Mouse (Mus musculus): ENCODE measurements around the gene Il12a. TPM values are rescaled to one million over a fixed set of nuclear protein-coding genes. Genes with fewer than 3 reads are reported as not detected.

Il12a gene
- polyA plus RNA-seq, 1 experiment: 3.4 TPM

DNA sequence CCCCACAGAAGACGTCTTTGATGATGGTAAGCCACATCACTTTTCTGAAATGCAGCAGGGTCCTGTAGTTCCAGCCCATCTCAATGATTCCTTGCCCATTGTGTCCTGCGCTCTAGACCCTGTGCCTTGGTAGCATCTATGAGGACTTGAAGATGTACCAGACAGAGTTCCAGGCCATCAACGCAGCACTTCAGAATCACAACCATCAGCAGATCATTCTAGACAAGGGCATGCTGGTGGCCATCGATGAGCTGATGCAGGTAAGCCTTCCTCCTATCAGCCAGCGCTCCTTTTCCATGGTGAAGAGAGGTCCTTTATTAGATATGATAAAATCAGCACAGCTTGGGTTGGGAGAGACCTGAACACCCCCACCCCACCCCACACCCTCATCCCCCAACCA lies 4.9 kb downstream of the Il12a start:
- Histone ChIP-seq H3K27me3 (ENCODE audit: control insufficient read depth, insufficient read depth, insufficient read length) (no peaks in the 10 kb centered on the region), H3K36me3 (ENCODE audit: control insufficient read depth, insufficient read depth) (no peaks in the 10 kb centered on the region), H3K4me2 (ENCODE audit: low read depth) (no peak overlapping the region), H3K79me2 (ENCODE audit: control insufficient read depth, insufficient read depth) (no peaks in the 10 kb centered on the region), H3ac (ENCODE audit: control insufficient read depth, insufficient read length) (no peak overlapping the region), H3K4me3 (no peak overlapping the region)
- no peak for TF ChIP-seq MYOG (IDR thresholded peaks at IDR 0.05; ENCODE audit: control insufficient read depth in 1 of 3, insufficient read depth in 1 of 3, insufficient read length in 2 of 3, low read depth in 2 of 3)
- no peak for TF ChIP-seq MAX (IDR thresholded peaks at IDR 0.05; ENCODE audit: low read depth)
- TF ChIP-seq TCF12 (IDR thresholded peaks at IDR 0.05; ENCODE audit: insufficient read depth, poor library complexity, severe bottlenecking): no peak
- no peak for TF ChIP-seq REST (IDR thresholded peaks at IDR 0.05; ENCODE audit: insufficient read depth, insufficient read length)
- no peak for TF ChIP-seq POLR2AphosphoS2 (IDR thresholded peaks at IDR 0.05; ENCODE audit: insufficient read length, low read depth)
- no peak for TF ChIP-seq E2F4 (IDR thresholded peaks at IDR 0.05; ENCODE audit: insufficient read depth)

DNA sequence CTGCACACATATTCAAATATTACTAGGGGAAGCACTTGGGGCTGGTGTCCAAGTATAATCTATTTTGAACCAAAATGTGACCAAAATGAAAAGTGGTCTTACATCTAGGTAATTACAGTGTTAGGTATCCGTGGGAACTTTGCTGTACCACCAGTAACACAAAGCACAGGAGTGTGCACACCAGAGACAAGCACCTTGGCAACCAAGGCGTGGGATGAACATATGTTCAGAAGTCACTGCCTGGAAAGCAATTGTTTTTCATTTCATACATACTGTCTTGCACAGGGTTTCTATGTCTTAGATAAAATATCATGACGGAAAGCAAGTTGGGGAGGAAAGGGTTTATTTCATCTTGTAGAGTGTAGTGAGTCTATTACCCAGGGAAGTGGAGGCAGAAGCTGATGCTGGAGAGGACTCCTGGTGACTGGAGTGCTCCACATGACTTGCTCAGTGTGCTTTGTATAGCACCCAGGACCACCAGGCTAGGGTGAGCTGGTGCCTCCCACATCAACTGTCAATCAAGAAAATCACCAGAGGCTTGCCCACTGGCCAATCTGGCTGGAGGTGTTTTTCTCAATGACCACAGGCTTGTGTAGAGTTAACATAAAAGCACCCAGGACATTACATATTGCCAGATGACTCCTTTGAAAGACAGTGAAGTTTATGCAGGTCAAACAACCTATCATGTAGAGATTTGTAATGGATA lies 6.2 kb downstream of the Il12a start:
- H3K4me2 ChIP-seq (ENCODE audit: low read depth): no peak overlapping the region
- no peaks in the 10 kb centered on the region for H3K79me2 ChIP-seq (ENCODE audit: control insufficient read depth, insufficient read depth)
- no peak overlapping the region for H3ac ChIP-seq (ENCODE audit: control insufficient read depth, insufficient read length)
- no peaks in the 10 kb centered on the region for H3K27me3 ChIP-seq (ENCODE audit: control insufficient read depth, insufficient read depth, insufficient read length)
- no peaks in the 10 kb centered on the region for H3K36me3 ChIP-seq (ENCODE audit: control insufficient read depth, insufficient read depth)
- TF ChIP-seq MYOG (IDR thresholded peaks at IDR 0.05; ENCODE audit: control insufficient read depth in 1 of 3, insufficient read depth in 1 of 3, insufficient read length in 2 of 3, low read depth in 2 of 3) (no peak), E2F4 (IDR thresholded peaks at IDR 0.05; ENCODE audit: insufficient read depth) (no peak), MYOD1 (IDR thresholded peaks at IDR 0.05; ENCODE audit: control insufficient read depth in 1 of 3, insufficient read length in 2 of 3, low read depth in 2 of 3) (no peak), USF1 (IDR thresholded peaks at IDR 0.05; ENCODE audit: low read depth) (no peak), CEBPB (IDR thresholded peaks at IDR 0.05; ENCODE audit: insufficient read depth, poor library complexity, severe bottlenecking) (no peak), REST (IDR thresholded peaks at IDR 0.05; ENCODE audit: insufficient read depth, insufficient read length) (no peak), POLR2A (IDR thresholded peaks at IDR 0.05; ENCODE audit: insufficient read length, low read depth) (no peak)
- no peak overlapping the region for H3K4me3 ChIP-seq

DNA sequence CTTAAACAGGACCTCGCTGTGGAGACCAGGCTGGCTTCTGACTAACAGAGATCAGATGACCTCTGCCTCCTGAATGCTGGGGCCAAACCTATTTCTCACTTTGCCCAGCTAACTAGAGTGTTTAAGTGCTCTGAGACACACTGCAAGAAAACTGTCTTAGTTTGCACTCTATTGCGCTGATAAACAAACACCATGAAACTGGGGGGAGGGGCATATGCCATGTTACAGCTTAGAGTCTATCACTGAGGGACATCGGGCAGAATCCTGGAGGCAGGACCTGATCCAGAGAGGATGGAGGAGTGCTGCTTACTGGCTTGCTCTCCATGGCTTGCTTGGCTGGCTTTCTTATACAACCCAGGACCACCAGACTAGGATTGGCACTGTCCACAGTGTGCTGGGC lies 8.2 kb downstream of the Il12a start:
- Histone ChIP-seq H3K36me3 (ENCODE audit: control insufficient read depth, insufficient read depth) (no peaks in the 10 kb centered on the region), H3ac (ENCODE audit: control insufficient read depth, insufficient read length) (no peak overlapping the region), H3K79me2 (ENCODE audit: control insufficient read depth, insufficient read depth) (no peaks in the 10 kb centered on the region), H3K4me3 (no peak overlapping the region), H3K4me2 (ENCODE audit: low read depth) (no peak overlapping the region), H3K27me3 (ENCODE audit: control insufficient read depth, insufficient read depth, insufficient read length) (no peaks in the 10 kb centered on the region)
- TF ChIP-seq TCF3 (IDR thresholded peaks at IDR 0.05; ENCODE audit: insufficient read length, low read depth) (no peak), SRF (IDR thresholded peaks at IDR 0.05; ENCODE audit: control insufficient read depth, insufficient read length, low read depth) (no peak), MAX (IDR thresholded peaks at IDR 0.05; ENCODE audit: low read depth) (no peak), REST (IDR thresholded peaks at IDR 0.05; ENCODE audit: insufficient read depth, insufficient read length) (no peak), POLR2A (IDR thresholded peaks at IDR 0.05; ENCODE audit: insufficient read length, low read depth) (no peak), POLR2AphosphoS2 (IDR thresholded peaks at IDR 0.05; ENCODE audit: insufficient read length, low read depth) (no peak), MYOD1 (IDR thresholded peaks at IDR 0.05; ENCODE audit: control insufficient read depth in 1 of 3, insufficient read length in 2 of 3, low read depth in 2 of 3) (no peak), E2F4 (IDR thresholded peaks at IDR 0.05; ENCODE audit: insufficient read depth) (no peak), MYOG (IDR thresholded peaks at IDR 0.05; ENCODE audit: control insufficient read depth in 1 of 3, insufficient read depth in 1 of 3, insufficient read length in 2 of 3, low read depth in 2 of 3) (no peak), USF1 (IDR thresholded peaks at IDR 0.05; ENCODE audit: low read depth) (no peak), CEBPB (IDR thresholded peaks at IDR 0.05; ENCODE audit: insufficient read depth, poor library complexity, severe bottlenecking) (no peak), TCF12 (IDR thresholded peaks at IDR 0.05; ENCODE audit: insufficient read depth, poor library complexity, severe bottlenecking) (no peak)

DNA sequence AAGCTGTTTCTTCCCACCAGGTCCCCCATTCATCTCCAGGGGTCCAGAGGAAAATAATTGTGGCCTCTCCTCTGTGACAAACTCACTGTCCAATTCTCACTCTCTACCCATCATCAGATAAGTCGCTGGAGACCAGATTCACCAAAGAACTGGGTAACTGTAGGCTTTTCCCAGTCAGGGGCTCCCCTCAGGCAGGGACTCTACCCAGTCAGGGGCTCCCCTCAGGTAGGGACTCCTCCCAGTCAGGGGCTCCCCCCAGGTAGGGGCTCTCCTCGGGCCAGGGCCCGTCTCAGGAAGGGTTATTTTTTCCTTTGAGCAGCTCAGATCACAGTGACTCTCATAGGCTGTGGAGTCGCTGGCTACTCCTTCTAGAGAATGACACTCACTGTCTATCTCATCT lies 9.6 kb downstream of the Il12a start:
- TF ChIP-seq REST (IDR thresholded peaks at IDR 0.05; ENCODE audit: insufficient read depth, insufficient read length): no peak
- no peak for TF ChIP-seq E2F4 (IDR thresholded peaks at IDR 0.05; ENCODE audit: insufficient read depth)
- TF ChIP-seq CEBPB (IDR thresholded peaks at IDR 0.05; ENCODE audit: insufficient read depth, poor library complexity, severe bottlenecking): no peak
- no peak for TF ChIP-seq POLR2A (IDR thresholded peaks at IDR 0.05; ENCODE audit: insufficient read length, low read depth)
- no peak for TF ChIP-seq TCF3 (IDR thresholded peaks at IDR 0.05; ENCODE audit: insufficient read length, low read depth)
- no peak for TF ChIP-seq MYOD1 (IDR thresholded peaks at IDR 0.05; ENCODE audit: control insufficient read depth in 1 of 3, insufficient read length in 2 of 3, low read depth in 2 of 3)
- TF ChIP-seq MAX (IDR thresholded peaks at IDR 0.05; ENCODE audit: low read depth): no peak
- TF ChIP-seq POLR2AphosphoS2 (IDR thresholded peaks at IDR 0.05; ENCODE audit: insufficient read length, low read depth): no peak
- no peak for TF ChIP-seq TCF12 (IDR thresholded peaks at IDR 0.05; ENCODE audit: insufficient read depth, poor library complexity, severe bottlenecking)
- no peak for TF ChIP-seq USF1 (IDR thresholded peaks at IDR 0.05; ENCODE audit: low read depth)
- no peak for TF ChIP-seq SRF (IDR thresholded peaks at IDR 0.05; ENCODE audit: control insufficient read depth, insufficient read length, low read depth)
- TF ChIP-seq MYOG (IDR thresholded peaks at IDR 0.05; ENCODE audit: control insufficient read depth in 1 of 3, insufficient read depth in 1 of 3, insufficient read length in 2 of 3, low read depth in 2 of 3): no peak
- no peaks in the 10 kb centered on the region for H3K36me3 ChIP-seq (ENCODE audit: control insufficient read depth, insufficient read depth)
- H3ac ChIP-seq (ENCODE audit: control insufficient read depth, insufficient read length): no peak overlapping the region
- H3K4me3 ChIP-seq: no peak overlapping the region
- H3K79me2 ChIP-seq (ENCODE audit: control insufficient read depth, insufficient read depth): no peaks in the 10 kb centered on the region
- H3K27me3 ChIP-seq (ENCODE audit: control insufficient read depth, insufficient read depth, insufficient read length): no peaks in the 10 kb centered on the region
- no peak overlapping the region for H3K4me2 ChIP-seq (ENCODE audit: low read depth)

DNA sequence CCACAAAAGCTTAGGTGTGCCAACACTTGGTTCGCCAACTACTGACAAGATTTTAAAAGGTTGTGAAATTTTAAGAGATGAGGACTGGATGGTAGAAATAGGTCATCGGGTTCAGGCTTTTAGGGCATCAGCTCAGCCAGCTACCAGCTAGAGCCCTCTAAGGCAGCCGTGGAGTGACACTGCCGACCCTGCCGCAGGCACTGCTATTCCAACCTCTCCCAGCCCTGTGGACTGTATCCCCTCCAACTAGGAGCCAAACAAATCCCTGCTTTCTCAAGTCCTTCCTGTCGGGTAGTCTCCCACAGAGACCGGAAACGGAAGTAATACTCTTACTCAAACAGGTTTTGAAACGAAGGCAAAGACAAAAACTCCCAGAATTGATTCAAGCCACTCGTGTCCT lies 15.9 kb downstream of the Il12a start:
- Histone ChIP-seq H3K79me2 (ENCODE audit: control insufficient read depth, insufficient read depth) (no peaks in the 10 kb centered on the region), H3K36me3 (ENCODE audit: control insufficient read depth, insufficient read depth) (no peaks in the 10 kb centered on the region), H3ac (ENCODE audit: control insufficient read depth, insufficient read length) (no peak overlapping the region), H3K4me2 (ENCODE audit: low read depth) (no peak overlapping the region), H3K27me3 (ENCODE audit: control insufficient read depth, insufficient read depth, insufficient read length) (no peaks in the 10 kb centered on the region), H3K4me3 (no peak overlapping the region)
- no peak for TF ChIP-seq CEBPB (IDR thresholded peaks at IDR 0.05; ENCODE audit: insufficient read depth, poor library complexity, severe bottlenecking)
- no peak for TF ChIP-seq MYOD1 (IDR thresholded peaks at IDR 0.05; ENCODE audit: control insufficient read depth in 1 of 3, insufficient read length in 2 of 3, low read depth in 2 of 3)
- no peak for TF ChIP-seq E2F4 (IDR thresholded peaks at IDR 0.05; ENCODE audit: insufficient read depth)
- TF ChIP-seq MAX (IDR thresholded peaks at IDR 0.05; ENCODE audit: low read depth): no peak
- no peak for TF ChIP-seq POLR2A (IDR thresholded peaks at IDR 0.05; ENCODE audit: insufficient read length, low read depth)
- no peak for TF ChIP-seq SRF (IDR thresholded peaks at IDR 0.05; ENCODE audit: control insufficient read depth, insufficient read length, low read depth)
- TF ChIP-seq TCF12 (IDR thresholded peaks at IDR 0.05; ENCODE audit: insufficient read depth, poor library complexity, severe bottlenecking): no peak
- TF ChIP-seq USF1 (IDR thresholded peaks at IDR 0.05; ENCODE audit: low read depth): no peak
- TF ChIP-seq TCF3 (IDR thresholded peaks at IDR 0.05; ENCODE audit: insufficient read length, low read depth): no peak
- TF ChIP-seq REST (IDR thresholded peaks at IDR 0.05; ENCODE audit: insufficient read depth, insufficient read length): no peak
- no peak for TF ChIP-seq POLR2AphosphoS2 (IDR thresholded peaks at IDR 0.05; ENCODE audit: insufficient read length, low read depth)
- TF ChIP-seq MYOG (IDR thresholded peaks at IDR 0.05; ENCODE audit: control insufficient read depth in 1 of 3, insufficient read depth in 1 of 3, insufficient read length in 2 of 3, low read depth in 2 of 3): no peak
